Mouse (Mus musculus) MEL (cell line): ENCODE results near the gene Zfp217. TPM values are rescaled to one million over a fixed set of nuclear protein-coding genes. Genes with fewer than 3 reads are reported as not detected.

ENCODE experiments used
- DNase-seq: peaks from one replicate; pipeline ENCODE4 v3.0.0; 2011; ENCODE audit warnings: low read depth, low spot score
- H3K27ac ChIP-seq: 2 replicates; pipeline ENCODE4 v1.5.1; 2012; ENCODE audit warnings: low read depth, mild to moderate bottlenecking, control low read depth, low read length, moderate library complexity; ENCODE audit not compliant: control insufficient read depth
- H3K27me3 ChIP-seq, 2 experiments: fragments of 150-350 bp in 1 of 2; sonication (generic) in 1 of 2; 2 replicates each; pipeline ENCODE4 v1.6.1; 2012; ENCODE audit warnings: low read length in 2 of 2, mild to moderate bottlenecking in 2 of 2, improper control_type of control experiment in 1 of 2, moderate library complexity in 1 of 2; ENCODE audit not compliant: insufficient read depth in 2 of 2, control insufficient read depth in 1 of 2
- H3K36me3 ChIP-seq, 2 experiments: 2 replicates each; pipeline ENCODE4 v1.6.1; 2012 to 2014; ENCODE audit warnings: low read length in 2 of 2, improper control_type of control experiment in 1 of 2, inconsistent platforms in 1 of 2, mild to moderate bottlenecking in 1 of 2; ENCODE audit not compliant: insufficient read depth in 2 of 2, control insufficient read depth in 1 of 2
- H3K4me1 ChIP-seq, 2 experiments: fragments of 150-350 bp in 1 of 2; sonication (generic) in 1 of 2; 2 replicates each; pipeline ENCODE4 v1.6.1; 2012; ENCODE audit warnings: low read length in 2 of 2, improper control_type of control experiment in 1 of 2, mild to moderate bottlenecking in 1 of 2; ENCODE audit not compliant: insufficient read depth in 2 of 2, control insufficient read depth in 1 of 2
- H3K4me3 ChIP-seq, 2 experiments: fragments of 150-350 bp in 1 of 2; sonication (generic) in 1 of 2; 2 replicates each; pipeline ENCODE4 v1.5.1; 2012; ENCODE audit warnings: low read depth in 2 of 2, low read length in 2 of 2, mild to moderate bottlenecking in 2 of 2, moderate library complexity in 2 of 2, control low read depth in 1 of 2, improper control_type of control experiment in 1 of 2; ENCODE audit not compliant: control insufficient read depth in 1 of 2, insufficient read depth in 1 of 2
- H3K79me2 ChIP-seq: 2 replicates; pipeline ENCODE4 v1.6.1; 2012; ENCODE audit warnings: mild to moderate bottlenecking, low read length, moderate library complexity; ENCODE audit not compliant: control insufficient read depth, poor library complexity, insufficient read depth
- H3K9ac ChIP-seq: 2 replicates; pipeline ENCODE4 v1.6.1; 2012; ENCODE audit warnings: low read depth, mild to moderate bottlenecking, control low read depth, low read length, moderate library complexity; ENCODE audit not compliant: control insufficient read depth, poor library complexity, severe bottlenecking
- H3K9me3 ChIP-seq: fragments of 150-350 bp; sonication (generic); replicated peaks from 2 replicates; pipeline ENCODE4 v1.6.1; 2012; ENCODE audit warnings: mild to moderate bottlenecking, low read length, improper control_type of control experiment, moderate library complexity; ENCODE audit not compliant: insufficient read depth
- BHLHE40 ChIP-seq: IDR thresholded peaks from 2 replicates; pipeline ENCODE4 v1.6.1; 2012; ENCODE audit warnings: low read depth, mild to moderate bottlenecking, inconsistent platforms, low read length, improper control_type of control experiment, borderline replicate concordance
- CHD2 ChIP-seq: IDR thresholded peaks from 2 replicates; pipeline ENCODE4 v1.6.1; 2011; ENCODE audit warnings: low read length, improper control_type of control experiment
- E2F4 ChIP-seq: IDR thresholded peaks from 2 replicates; pipeline ENCODE4 v1.6.1; 2011; ENCODE audit warnings: low read depth, low read length, improper control_type of control experiment, borderline replicate concordance
- GABPA ChIP-seq: IDR thresholded peaks from 2 replicates; pipeline ENCODE4 v1.6.1; 2012; ENCODE audit warnings: low read depth, mild to moderate bottlenecking, inconsistent platforms, low read length, improper control_type of control experiment, moderate library complexity
- GATA1 ChIP-seq: IDR thresholded peaks from 2 replicates; pipeline ENCODE4 v1.6.1; 2011; ENCODE audit warnings: low read depth, low read length, improper control_type of control experiment
- KAT2A ChIP-seq: conservative IDR thresholded peaks from 2 replicates; pipeline ENCODE4 v1.6.1; 2012; ENCODE audit warnings: low read depth, low read length, improper control_type of control experiment, inconsistent platforms
- MAZ ChIP-seq: IDR thresholded peaks from 2 replicates; pipeline ENCODE4 v1.6.1; 2012; ENCODE audit warnings: low read depth, mild to moderate bottlenecking, inconsistent platforms, low read length, improper control_type of control experiment
- MXI1 ChIP-seq: IDR thresholded peaks from 2 replicates; pipeline ENCODE4 v1.6.1; 2011; ENCODE audit warnings: mild to moderate bottlenecking, low read depth, low read length, improper control_type of control experiment
- NELFE ChIP-seq: IDR thresholded peaks from 2 replicates; pipeline ENCODE4 v1.6.1; 2011; ENCODE audit warnings: low read depth, low read length, improper control_type of control experiment
- POLR2AphosphoS5 ChIP-seq: IDR thresholded peaks from 2 replicates; pipeline ENCODE4 v1.6.1; 2012; ENCODE audit warnings: low read depth, borderline replicate concordance, mild to moderate bottlenecking, inconsistent platforms, low read length, moderate library complexity, mixed read lengths
- RAD21 ChIP-seq: IDR thresholded peaks from 2 replicates; pipeline ENCODE4 v1.6.1; 2011; ENCODE audit warnings: mild to moderate bottlenecking, low read depth, low read length, improper control_type of control experiment
- RCOR1 ChIP-seq: IDR thresholded peaks from 2 replicates; pipeline ENCODE4 v1.6.1; 2012; ENCODE audit warnings: low read depth, mild to moderate bottlenecking, inconsistent platforms, low read length, improper control_type of control experiment
- SIN3A ChIP-seq: IDR thresholded peaks from 2 replicates; pipeline ENCODE4 v1.6.1; 2012; ENCODE audit warnings: low read length, improper control_type of control experiment, inconsistent platforms
- SMC3 ChIP-seq: IDR thresholded peaks from 2 replicates; pipeline ENCODE4 v1.6.1; 2011; ENCODE audit warnings: low read depth, low read length, improper control_type of control experiment
- TBP ChIP-seq: IDR thresholded peaks from 2 replicates; pipeline ENCODE4 v1.8.0; 2011; ENCODE audit warnings: low read depth, low read length, improper control_type of control experiment
- TCF12 ChIP-seq: IDR thresholded peaks from 2 replicates; pipeline ENCODE4 v1.6.1; 2014; ENCODE audit warnings: low read depth, mild to moderate bottlenecking, inconsistent platforms, low read length, improper control_type of control experiment, moderate library complexity
- UBTF ChIP-seq: IDR thresholded peaks from 2 replicates; pipeline ENCODE4 v1.6.1; 2012; ENCODE audit warnings: low read depth, mild to moderate bottlenecking, inconsistent platforms, low read length, improper control_type of control experiment, moderate library complexity, borderline replicate concordance; ENCODE audit not compliant: insufficient read depth
- ZKSCAN1 ChIP-seq: IDR thresholded peaks from 2 replicates; pipeline ENCODE4 v1.6.1; 2012; ENCODE audit warnings: low read depth, mild to moderate bottlenecking, inconsistent platforms, low read length, improper control_type of control experiment, moderate library complexity
- polyA plus RNA-seq, 2 experiments: library from polyadenylated mRNA; stranded (reverse) in 1 of 2; unstranded in 1 of 2; fragments of >175 nt in 1 of 2; fragments of >200 nt in 1 of 2; gene quantifications; 2 replicates each; pipeline versions ENCODE4 v1.2.1 to v1.2.4; 2012; ENCODE audit warnings: low replicate concordance in 2 of 2, low read depth in 1 of 2; ENCODE audit not compliant: insufficient read length in 2 of 2, insufficient read depth in 1 of 2, missing spikeins in 1 of 2
- total RNA-seq: library from RNA; depleted of rRNA; stranded (reverse); fragments of 300-350 nt; gene quantifications from 2 replicates; pipeline ENCODE4 v1.2.3, GENCODE M21; 2012

Zfp217 gene
- total and polyA plus RNA-seq, 3 experiments: 21.7 to 34.9 (median 25.5) TPM

- Histone ChIP-seq H3K4me3 (no peak overlapping the region), H3K4me1 (no peaks in the 10 kb centered on the region), H3K27me3 (no peaks in the 10 kb centered on the region), H3K36me3 (peaks cover 0 to 9% of the 10 kb centered on the region in 2 experiments; a peak in 2 of 4 replicates), H3K79me2 (no peaks in the 10 kb centered on the region), H3K9me3 (no peaks in the 10 kb centered on the region), H3K9ac (no peak overlapping the region), H3K27ac (no peak overlapping the region)
- TF ChIP-seq SIN3A (no peak), GATA1 (no peak), ZKSCAN1 (no peak), UBTF (no peak), MXI1 (no peak), GABPA (no peak), MAZ (no peak), BHLHE40 (no peak), E2F4 (no peak), RCOR1 (no peak), CHD2 (no peak), TBP (no peak), POLR2AphosphoS5 (no peak)
- DNase-seq: no peak
These were observed 40.1 kb downstream of the Zfp217 start for GRCm38 (mm10) chr2:170107791-170108190.

DNA sequence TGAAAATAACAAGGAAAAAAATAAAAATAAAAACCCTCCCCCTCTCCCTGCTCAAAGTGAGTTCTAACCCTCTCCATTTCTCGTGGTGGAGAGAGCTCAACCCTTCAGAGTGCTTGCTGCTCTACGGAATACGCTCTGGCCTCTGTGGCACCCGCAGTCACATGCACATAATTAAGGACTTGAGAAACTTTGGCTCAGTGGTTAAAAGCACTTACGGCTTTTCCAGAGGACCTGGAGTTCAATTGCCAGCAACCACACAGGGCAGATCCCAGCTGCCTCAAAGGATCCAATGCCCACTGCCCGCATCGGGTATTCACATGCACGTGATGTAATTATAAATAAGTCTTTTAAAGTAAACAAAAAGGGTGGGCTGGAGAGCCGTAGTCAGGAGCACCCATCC lies 41.9 kb downstream of the Zfp217 start:
- no peak overlapping the region for H3K4me3 ChIP-seq
- H3K9ac ChIP-seq: no peak overlapping the region
- H3K27ac ChIP-seq: no peak overlapping the region
- H3K36me3 ChIP-seq: peaks cover 0 to 6% of the 10 kb centered on the region in 2 experiments; a peak in 2 of 4 replicates
- H3K4me1 ChIP-seq: no peaks in the 10 kb centered on the region
- DNase-seq: no peak
- H3K27me3 ChIP-seq: no peaks in the 10 kb centered on the region
- H3K79me2 ChIP-seq: no peaks in the 10 kb centered on the region
- no peak for TF ChIP-seq NELFE
- TF ChIP-seq SMC3: no peak
- TF ChIP-seq GATA1: no peak
- no peak for TF ChIP-seq KAT2A
- no peaks in the 10 kb centered on the region for H3K9me3 ChIP-seq

- no peaks in the 10 kb centered on the region for H3K79me2 ChIP-seq
These were observed 43.5 kb downstream of the Zfp217 start for GRCm38 (mm10) chr2:170104396-170104795.

More at GRCm38 (mm10) chr2:170104396-170104795, 43.5 kb downstream of the Zfp217 start:
- Histone ChIP-seq H3K9ac (no peak overlapping the region), H3K27me3 (no peaks in the 10 kb centered on the region), H3K36me3 (no peaks in the 10 kb centered on the region; a peak in 1 of 4 replicates), H3K4me1 (no peaks in the 10 kb centered on the region), H3K27ac (no peak overlapping the region), H3K9me3 (no peaks in the 10 kb centered on the region), H3K4me3 (no peak overlapping the region)
- DNase-seq: no peak
- TF ChIP-seq TCF12 (no peak), ZKSCAN1 (no peak), BHLHE40 (no peak), RAD21 (no peak)
